Mouse (Mus musculus): Measurements from ENCODE around the gene Larp7.

Larp7 gene

GRCm38 (mm10) chr3:127552973-127553719 lies at the start of gene Larp7, which contains the start of gene Zgrf1:
Larp7 (minus strand) TSS chr3:127553349.
Zgrf1 (plus strand) TSS chr3:127553489.
- DNase-seq = peak; percentile 98

- DNase-seq = no peak
Measured at GRCm38 (mm10) chr3:127597136-127597535, 44.0 kb upstream of the Larp7 start.

GRCm38 (mm10) chr3:127572557-127572956 lies 19.4 kb upstream of the Larp7 start:
- DNase-seq = peak; percentile 57

- DNase-seq = no peak
Measured at GRCm38 (mm10) chr3:127565129-127565528, 12.0 kb upstream of the Larp7 start.

- no peak for DNase-seq
Measured at GRCm38 (mm10) chr3:127562974-127563373, 9.8 kb upstream of the Larp7 start.

GRCm38 (mm10) chr3:127558201-127558600 lies 5.1 kb upstream of the Larp7 start:
- DNase-seq = no peak

GRCm38 (mm10) chr3:127554723-127555122 lies 1.6 kb upstream of the Larp7 start:
- DNase-seq = no peak

- DNase-seq = no peak
Measured at GRCm38 (mm10) chr3:127553720-127554043, 533 bp upstream of the Larp7 start.

GRCm38 (mm10) chr3:127552434-127552972 lies 646 bp downstream of the Larp7 start:
- peak; percentile 15 for DNase-seq

GRCm38 (mm10) chr3:127547882-127548281 lies 5.3 kb downstream of the Larp7 start:
- DNase-seq = peak; percentile 41

- DNase-seq = no peak
Measured at GRCm38 (mm10) chr3:127544610-127545121, 8.5 kb downstream of the Larp7 start.

- DNase-seq = no peak
Measured at GRCm38 (mm10) chr3:127543976-127544375, 9.2 kb downstream of the Larp7 start.

- no peak for DNase-seq
Measured at GRCm38 (mm10) chr3:127539193-127539592, 14.0 kb downstream of the Larp7 start.

GRCm38 (mm10) chr3:127530293-127530692 lies 22.9 kb downstream of the Larp7 start:
- no peak for DNase-seq

GRCm38 (mm10) chr3:127529824-127530223 lies 23.3 kb downstream of the Larp7 start:
- DNase-seq = no peak

GRCm38 (mm10) chr3:127529210-127529609 lies 23.9 kb downstream of the Larp7 start:
- DNase-seq = no peak

GRCm38 (mm10) chr3:127527465-127528034 lies 25.6 kb downstream of the Larp7 start:
- DNase-seq = no peak

GRCm38 (mm10) chr3:127525188-127525819 lies 27.8 kb downstream of the Larp7 start:
- no peak for DNase-seq

GRCm38 (mm10) chr3:127521156-127521555 lies 32.0 kb downstream of the Larp7 start:
- DNase-seq = no peak

GRCm38 (mm10) chr3:127520300-127520699 lies 32.8 kb downstream of the Larp7 start:
- DNase-seq = no peak

- no peak for DNase-seq
Measured at GRCm38 (mm10) chr3:127515251-127515650, 37.9 kb downstream of the Larp7 start.

GRCm38 (mm10) chr3:127513699-127514098 lies 39.5 kb downstream of the Larp7 start:
- no peak for DNase-seq

- DNase-seq = no peak
Measured at GRCm38 (mm10) chr3:127512794-127513335, 40.3 kb downstream of the Larp7 start.

All from thymus, postnatal 25 days (tissue).